ENCODE assay signal across 22 mouse cellular contexts in the genomic region with DNA sequence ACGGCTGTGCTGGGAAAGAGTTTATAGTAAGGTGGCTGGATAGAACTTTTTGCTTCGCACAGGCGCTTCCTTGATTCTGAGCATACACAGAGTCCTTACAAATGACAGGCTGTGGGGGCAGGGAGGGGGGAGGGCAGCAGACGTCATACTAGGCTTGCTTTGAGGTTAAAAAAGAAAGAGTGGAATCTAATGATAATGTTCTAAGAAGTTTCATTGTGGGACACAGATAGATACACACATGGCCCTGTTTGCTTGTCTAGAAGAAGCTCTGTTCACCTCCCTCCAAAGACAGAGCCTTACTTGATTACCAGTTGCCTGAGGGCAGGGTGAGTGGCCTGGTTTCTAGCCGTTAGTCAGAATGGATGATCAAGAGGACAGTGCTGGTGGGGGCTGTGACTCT. TPM values are rescaled to one million over a fixed set of nuclear protein-coding genes. Genes with fewer than 3 reads are reported as not detected.
DNase-seq lines count a peak whose midpoint lies in the region; ATAC-seq lines count a peak whose summit lies in the region.
"Had no signal": no experiment of that assay in that cellular context is flagged by ENCODE, and none has a peak within 500 bp of the region (broad histone marks: within the 10 kb centered on the region; RNA-seq: fewer than 3 reads in every experiment).

No protein-coding gene starts in this region.

- 0 out of 2 replicates have a peak overlapping the region, but pooled peaks have one; percentile 36 for H3K27ac ChIP-seq in kidney, embryonic 16.5 days (ENCODE audit: low read length)
- no peak overlapping the region for H3K27ac ChIP-seq in liver, embryonic 13.5 days
- H3K27ac ChIP-seq: embryonic facial prominence, embryonic 12.5 days; forebrain, embryonic 15.5 days; heart, embryonic 13.5 days; hindbrain, embryonic 12.5 days had no signal

- H3K9me3 ChIP-seq in kidney, embryonic 16.5 days (ENCODE audit: low read length): no peaks in the 10 kb centered on the region
- H3K9me3 ChIP-seq in liver, embryonic 13.5 days (replicated peaks): no peaks in the 10 kb centered on the region
- H3K9me3 ChIP-seq: embryonic facial prominence, embryonic 12.5 days; forebrain, embryonic 15.5 days; heart, embryonic 13.5 days; hindbrain, embryonic 12.5 days had no signal

- 48% methylated on average over 5 of the region's 5 CpGs for WGBS in kidney, embryonic 16.5 days
- 35% methylated on average over 5 of the region's 5 CpGs for WGBS in liver, embryonic 13.5 days (ENCODE audit: insufficient replicate concordance)

- ATAC-seq in kidney, embryonic 16.5 days (ENCODE audit: low FRiP score, low TSS enrichment): no peak
- peak; percentile 66 for ATAC-seq in common myeloid progenitor, adult 5-6 weeks (replicated peaks; ENCODE audit: low read depth, poor library complexity, severe bottlenecking)
- ATAC-seq in liver, embryonic 13.5 days (ENCODE audit: low read depth): peak; percentile 64
- peak; percentile 90 for ATAC-seq in megakaryocyte-erythroid progenitor cell, adult 5-6 weeks (replicated peaks; ENCODE audit: low FRiP score, low TSS enrichment, poor library complexity, severe bottlenecking)
- no peak for ATAC-seq in frontal cortex, adult (ENCODE audit: low TSS enrichment)
- ATAC-seq: forebrain, embryonic 15.5 days; hindbrain, embryonic 16.5 days had no signal

- no peaks in the 10 kb centered on the region for H3K4me1 ChIP-seq in kidney, embryonic 16.5 days (ENCODE audit: insufficient read depth, low read length)
- H3K4me1 ChIP-seq in liver, embryonic 13.5 days (replicated peaks): peaks cover 5% of the 10 kb centered on the region
- H3K4me1 ChIP-seq: embryonic facial prominence, embryonic 12.5 days; forebrain, embryonic 15.5 days; hindbrain, embryonic 12.5 days had no signal

- no peak for DNase-seq in kidney, adult 8-10 months
- no peak for DNase-seq in liver, embryonic 13.5 days
- no peak for DNase-seq in ovary, adult 18-20 months (ENCODE audit: low spot score)
- DNase-seq: adrenal gland, adult 2 months; adrenal gland, postnatal 25 days; cerebellum, adult 18-20 months; cerebellum, adult 9-11 months; gastrocnemius, postnatal 14 days; heart, postnatal 4 days had no signal

- H3K9ac ChIP-seq in kidney, embryonic 16.5 days (replicated peaks; ENCODE audit: low read length): no peak overlapping the region
- H3K9ac ChIP-seq in liver, embryonic 13.5 days: no peak overlapping the region
- H3K9ac ChIP-seq: embryonic facial prominence, embryonic 12.5 days; forebrain, embryonic 15.5 days; heart, embryonic 13.5 days; hindbrain, embryonic 12.5 days had no signal

- no peak overlapping the region for H3K4me3 ChIP-seq in kidney, embryonic 16.5 days (ENCODE audit: low read length)
- H3K4me3 ChIP-seq in liver, embryonic 13.5 days (replicated peaks): no peak overlapping the region
- H3K4me3 ChIP-seq: embryonic facial prominence, embryonic 12.5 days; forebrain, embryonic 15.5 days; heart, embryonic 13.5 days; hindbrain, embryonic 12.5 days had no signal

- H3K27me3 ChIP-seq in kidney, embryonic 16.5 days (ENCODE audit: insufficient read depth, low read length): no peaks in the 10 kb centered on the region
- H3K27me3 ChIP-seq in liver, embryonic 13.5 days: no peaks in the 10 kb centered on the region
- H3K27me3 ChIP-seq: embryonic facial prominence, embryonic 12.5 days; forebrain, embryonic 15.5 days; heart, embryonic 13.5 days; hindbrain, embryonic 12.5 days had no signal

- no peak overlapping the region for H3K4me2 ChIP-seq in kidney, embryonic 16.5 days (replicated peaks; ENCODE audit: low read depth, low read length)
- no peak overlapping the region for H3K4me2 ChIP-seq in liver, embryonic 13.5 days
- H3K4me2 ChIP-seq: embryonic facial prominence, embryonic 12.5 days; forebrain, embryonic 15.5 days; heart, embryonic 13.5 days; hindbrain, embryonic 12.5 days had no signal

- H3K36me3 ChIP-seq in kidney, embryonic 16.5 days (ENCODE audit: insufficient read depth, low read length): no peaks in the 10 kb centered on the region
- no peaks in the 10 kb centered on the region for H3K36me3 ChIP-seq in liver, embryonic 13.5 days
- H3K36me3 ChIP-seq: embryonic facial prominence, embryonic 12.5 days; forebrain, embryonic 15.5 days; hindbrain, embryonic 12.5 days had no signal

RNA-seq across cellular contexts. Expression of a gene that starts 24.6 kb away (rescaled TPM):
- polyA plus RNA-seq in kidney, embryonic 16.5 days (2015; fragmentation: Nextera tagmentation; extraction: Ambion mirVana): 0.09 and 0.22 TPM in 2 replicates
- not detected in 2 replicates for total RNA-seq in common myeloid progenitor, adult 5-6 weeks (2017)
- polyA plus RNA-seq in liver, embryonic 13.5 days (2015; fragmentation: Nextera tagmentation; extraction: Ambion mirVana): not detected in 2 replicates
- not detected in 2 replicates for total RNA-seq in megakaryocyte-erythroid progenitor cell, adult 5-6 weeks (2014; fragmentation: Nextera tagmentation)
- not detected in 2 replicates for total RNA-seq in megakaryocyte-erythroid progenitor cell, adult 5-6 weeks (2017)
- total RNA-seq: adrenal gland, adult 2 months; adrenal gland, postnatal 25 days; ES-E14; gastrocnemius, adult 18-20 months; gastrocnemius, postnatal 14 days; heart, postnatal 4 days had no signal
- polyA plus RNA-seq: adrenal gland, adult 2 months; embryonic facial prominence, embryonic 12.5 days; forebrain, embryonic 11.5 days; forebrain, embryonic 15.5 days; heart, embryonic 13.5 days; heart, postnatal 0 days; hindbrain, embryonic 12.5 days; hindbrain, embryonic 16.5 days had no signal

RNA-seq across cellular contexts. Expression of a gene that starts 49.6 kb away (rescaled TPM):
- 19.6 and 25.0 TPM in 2 replicates for polyA plus RNA-seq in kidney, embryonic 16.5 days (2015; fragmentation: Nextera tagmentation; extraction: Ambion mirVana)
- 6.7 and 10.4 TPM in 2 replicates for total RNA-seq in common myeloid progenitor, adult 5-6 weeks (2017)
- 4.9 and 5.4 TPM in 2 replicates for polyA plus RNA-seq in liver, embryonic 13.5 days (2015; fragmentation: Nextera tagmentation; extraction: Ambion mirVana)
- total RNA-seq in megakaryocyte-erythroid progenitor cell, adult 5-6 weeks (2014; fragmentation: Nextera tagmentation): 40.1 and 40.2 TPM in 2 replicates
- total RNA-seq in megakaryocyte-erythroid progenitor cell, adult 5-6 weeks (2017): 6.3 and 12.5 TPM in 2 replicates

RNA-seq across cellular contexts. Expression of a gene that starts 50.0 kb away (rescaled TPM):
- polyA plus RNA-seq in kidney, embryonic 16.5 days (2015; fragmentation: Nextera tagmentation; extraction: Ambion mirVana): 11.5 and 11.9 TPM in 2 replicates
- total RNA-seq in common myeloid progenitor, adult 5-6 weeks (2017): 9.4 and 9.8 TPM in 2 replicates
- 4.0 and 5.0 TPM in 2 replicates for polyA plus RNA-seq in liver, embryonic 13.5 days (2015; fragmentation: Nextera tagmentation; extraction: Ambion mirVana)
- total RNA-seq in megakaryocyte-erythroid progenitor cell, adult 5-6 weeks (2014; fragmentation: Nextera tagmentation): 8.2 and 15.1 TPM in 2 replicates
- 6.9 and 8.5 TPM in 2 replicates for total RNA-seq in megakaryocyte-erythroid progenitor cell, adult 5-6 weeks (2017)

Comparison
In these comparisons a context has a peak if more than half of its experiments do, and no peak if none do; other contexts are left out.
1. ATAC-seq: peak in common myeloid progenitor, adult 5-6 weeks (single experiment), liver, embryonic 13.5 days (single experiment) and megakaryocyte-erythroid progenitor cell, adult 5-6 weeks (single experiment); none in kidney, embryonic 16.5 days (single experiment) and frontal cortex, adult (single experiment).